Mouse (Mus musculus) MEL (cell line): ENCODE data around the gene Hadhb. TPM values are rescaled to one million over a fixed set of nuclear protein-coding genes. Genes with fewer than 3 reads are reported as not detected.

Experiments used
- DNase-seq: peaks from one replicate; pipeline ENCODE4 v3.0.0; 2011; ENCODE audit warnings: low read depth, low spot score
- H3K27ac ChIP-seq: 2 replicates; pipeline ENCODE4 v1.5.1; 2012; ENCODE audit warnings: low read depth, mild to moderate bottlenecking, control low read depth, low read length, moderate library complexity; ENCODE audit not compliant: control insufficient read depth
- H3K27me3 ChIP-seq, 2 experiments: fragments of 150-350 bp in 1 of 2; sonication (generic) in 1 of 2; 2 replicates each; pipeline ENCODE4 v1.6.1; 2012; ENCODE audit warnings: low read length in 2 of 2, mild to moderate bottlenecking in 2 of 2, improper control_type of control experiment in 1 of 2, moderate library complexity in 1 of 2; ENCODE audit not compliant: insufficient read depth in 2 of 2, control insufficient read depth in 1 of 2
- H3K36me3 ChIP-seq, 2 experiments: 2 replicates each; pipeline ENCODE4 v1.6.1; 2012 to 2014; ENCODE audit warnings: low read length in 2 of 2, improper control_type of control experiment in 1 of 2, inconsistent platforms in 1 of 2, mild to moderate bottlenecking in 1 of 2; ENCODE audit not compliant: insufficient read depth in 2 of 2, control insufficient read depth in 1 of 2
- H3K4me1 ChIP-seq, 2 experiments: fragments of 150-350 bp in 1 of 2; sonication (generic) in 1 of 2; 2 replicates each; pipeline ENCODE4 v1.6.1; 2012; ENCODE audit warnings: low read length in 2 of 2, improper control_type of control experiment in 1 of 2, mild to moderate bottlenecking in 1 of 2; ENCODE audit not compliant: insufficient read depth in 2 of 2, control insufficient read depth in 1 of 2
- H3K4me3 ChIP-seq, 2 experiments: fragments of 150-350 bp in 1 of 2; sonication (generic) in 1 of 2; 2 replicates each; pipeline ENCODE4 v1.5.1; 2012; ENCODE audit warnings: low read depth in 2 of 2, low read length in 2 of 2, mild to moderate bottlenecking in 2 of 2, moderate library complexity in 2 of 2, control low read depth in 1 of 2, improper control_type of control experiment in 1 of 2; ENCODE audit not compliant: control insufficient read depth in 1 of 2, insufficient read depth in 1 of 2
- H3K79me2 ChIP-seq: 2 replicates; pipeline ENCODE4 v1.6.1; 2012; ENCODE audit warnings: mild to moderate bottlenecking, low read length, moderate library complexity; ENCODE audit not compliant: control insufficient read depth, poor library complexity, insufficient read depth
- H3K9ac ChIP-seq: 2 replicates; pipeline ENCODE4 v1.6.1; 2012; ENCODE audit warnings: low read depth, mild to moderate bottlenecking, control low read depth, low read length, moderate library complexity; ENCODE audit not compliant: control insufficient read depth, poor library complexity, severe bottlenecking
- H3K9me3 ChIP-seq: fragments of 150-350 bp; sonication (generic); replicated peaks from 2 replicates; pipeline ENCODE4 v1.6.1; 2012; ENCODE audit warnings: mild to moderate bottlenecking, low read length, improper control_type of control experiment, moderate library complexity; ENCODE audit not compliant: insufficient read depth
- BHLHE40 ChIP-seq: IDR thresholded peaks from 2 replicates; pipeline ENCODE4 v1.6.1; 2012; ENCODE audit warnings: low read depth, mild to moderate bottlenecking, inconsistent platforms, low read length, improper control_type of control experiment, borderline replicate concordance
- CHD1 ChIP-seq: IDR thresholded peaks from 2 replicates; pipeline ENCODE4 v1.6.1; 2012; ENCODE audit warnings: low read depth, mild to moderate bottlenecking, inconsistent platforms, low read length, improper control_type of control experiment
- CHD2 ChIP-seq: IDR thresholded peaks from 2 replicates; pipeline ENCODE4 v1.6.1; 2011; ENCODE audit warnings: low read length, improper control_type of control experiment
- CTCF ChIP-seq, 3 experiments: IDR thresholded peaks in 2 of 3; conservative IDR thresholded peaks in 1 of 3; 2 replicates each; pipeline ENCODE4 v1.5.1; 2011 to 2012; ENCODE audit warnings: low read length in 3 of 3, low read depth in 2 of 3, mild to moderate bottlenecking in 2 of 3, improper control_type of control experiment in 1 of 3, inconsistent platforms in 1 of 3, mixed read lengths in 1 of 3, moderate library complexity in 1 of 3; ENCODE audit not compliant: control insufficient read depth in 1 of 3, insufficient read depth in 1 of 3, poor library complexity in 1 of 3, severe bottlenecking in 1 of 3
- E2F4 ChIP-seq: IDR thresholded peaks from 2 replicates; pipeline ENCODE4 v1.6.1; 2011; ENCODE audit warnings: low read depth, low read length, improper control_type of control experiment, borderline replicate concordance
- EP300 ChIP-seq, 2 experiments: IDR thresholded peaks; 2 replicates each; pipeline ENCODE4 v1.6.1; 2011; ENCODE audit warnings: improper control_type of control experiment in 2 of 2, low read length in 2 of 2, low read depth in 1 of 2, mild to moderate bottlenecking in 1 of 2
- ETS1 ChIP-seq: IDR thresholded peaks from 2 replicates; pipeline ENCODE4 v1.6.1; 2012; ENCODE audit warnings: low read depth, mild to moderate bottlenecking, inconsistent platforms, low read length, improper control_type of control experiment, moderate library complexity
- GABPA ChIP-seq: IDR thresholded peaks from 2 replicates; pipeline ENCODE4 v1.6.1; 2012; ENCODE audit warnings: low read depth, mild to moderate bottlenecking, inconsistent platforms, low read length, improper control_type of control experiment, moderate library complexity
- HCFC1 ChIP-seq: IDR thresholded peaks from 2 replicates; pipeline ENCODE4 v1.6.1; 2012; ENCODE audit warnings: low read depth, mild to moderate bottlenecking, inconsistent platforms, low read length, improper control_type of control experiment, moderate library complexity
- JUND ChIP-seq: IDR thresholded peaks from 2 replicates; pipeline ENCODE4 v1.6.1; 2011; ENCODE audit warnings: low read depth, mild to moderate bottlenecking, improper control_type of control experiment, low read length
- MAFK ChIP-seq: IDR thresholded peaks from 2 replicates; pipeline ENCODE4 v1.6.1; 2011; ENCODE audit warnings: low read depth, mild to moderate bottlenecking, low read length, improper control_type of control experiment, borderline replicate concordance
- MAX ChIP-seq: IDR thresholded peaks from 2 replicates; pipeline ENCODE4 v1.6.1; 2011; ENCODE audit warnings: low read length, improper control_type of control experiment
- MAZ ChIP-seq: IDR thresholded peaks from 2 replicates; pipeline ENCODE4 v1.6.1; 2012; ENCODE audit warnings: low read depth, mild to moderate bottlenecking, inconsistent platforms, low read length, improper control_type of control experiment
- NRF1 ChIP-seq: IDR thresholded peaks from 2 replicates; pipeline ENCODE4 v1.6.1; 2014; ENCODE audit warnings: low read depth, mild to moderate bottlenecking, inconsistent platforms, low read length, improper control_type of control experiment, moderate library complexity; ENCODE audit not compliant: poor library complexity, insufficient read depth, severe bottlenecking
- POLR2A ChIP-seq, 2 experiments: IDR thresholded peaks; 2 replicates each; pipeline ENCODE4 v1.6.1; 2011 to 2012; ENCODE audit warnings: low read length in 2 of 2, mild to moderate bottlenecking in 2 of 2, control low read depth in 1 of 2, improper control_type of control experiment in 1 of 2, low read depth in 1 of 2, moderate library complexity in 1 of 2; ENCODE audit not compliant: control insufficient read depth in 1 of 2, insufficient read depth in 1 of 2, poor library complexity in 1 of 2
- POLR2AphosphoS2 ChIP-seq: IDR thresholded peaks from 2 replicates; pipeline ENCODE4 v1.6.1; 2011; ENCODE audit warnings: low read length, improper control_type of control experiment
- POLR2AphosphoS5 ChIP-seq: IDR thresholded peaks from 2 replicates; pipeline ENCODE4 v1.6.1; 2012; ENCODE audit warnings: low read depth, borderline replicate concordance, mild to moderate bottlenecking, inconsistent platforms, low read length, moderate library complexity, mixed read lengths
- RAD21 ChIP-seq: IDR thresholded peaks from 2 replicates; pipeline ENCODE4 v1.6.1; 2011; ENCODE audit warnings: mild to moderate bottlenecking, low read depth, low read length, improper control_type of control experiment
- SIN3A ChIP-seq: IDR thresholded peaks from 2 replicates; pipeline ENCODE4 v1.6.1; 2012; ENCODE audit warnings: low read length, improper control_type of control experiment, inconsistent platforms
- SMC3 ChIP-seq: IDR thresholded peaks from 2 replicates; pipeline ENCODE4 v1.6.1; 2011; ENCODE audit warnings: low read depth, low read length, improper control_type of control experiment
- TAL1 ChIP-seq: IDR thresholded peaks from 2 replicates; pipeline ENCODE4 v1.6.1; 2012; ENCODE audit warnings: mild to moderate bottlenecking, inconsistent platforms, low read length, moderate library complexity, mixed read lengths
- TBP ChIP-seq: IDR thresholded peaks from 2 replicates; pipeline ENCODE4 v1.8.0; 2011; ENCODE audit warnings: low read depth, low read length, improper control_type of control experiment
- TCF12 ChIP-seq: IDR thresholded peaks from 2 replicates; pipeline ENCODE4 v1.6.1; 2014; ENCODE audit warnings: low read depth, mild to moderate bottlenecking, inconsistent platforms, low read length, improper control_type of control experiment, moderate library complexity
- UBTF ChIP-seq: IDR thresholded peaks from 2 replicates; pipeline ENCODE4 v1.6.1; 2012; ENCODE audit warnings: low read depth, mild to moderate bottlenecking, inconsistent platforms, low read length, improper control_type of control experiment, moderate library complexity, borderline replicate concordance; ENCODE audit not compliant: insufficient read depth
- USF2 ChIP-seq, 2 experiments: IDR thresholded peaks; 2 replicates each; pipeline ENCODE4 v1.6.1; 2011 to 2012; ENCODE audit warnings: improper control_type of control experiment in 2 of 2, low read length in 2 of 2, borderline replicate concordance in 1 of 2, inconsistent platforms in 1 of 2, low read depth in 1 of 2, mild to moderate bottlenecking in 1 of 2; ENCODE audit not compliant: insufficient read depth in 1 of 2
- ZC3H11A ChIP-seq: IDR thresholded peaks from 2 replicates; pipeline ENCODE4 v1.6.1; 2012; ENCODE audit warnings: low read depth, mild to moderate bottlenecking, inconsistent platforms, low read length, improper control_type of control experiment
- ZMIZ1 ChIP-seq: IDR thresholded peaks from 2 replicates; pipeline ENCODE4 v1.6.1; 2012; ENCODE audit warnings: low read depth, mild to moderate bottlenecking, inconsistent platforms, low read length, improper control_type of control experiment, moderate library complexity
- polyA plus RNA-seq, 2 experiments: library from polyadenylated mRNA; stranded (reverse) in 1 of 2; unstranded in 1 of 2; fragments of >175 nt in 1 of 2; fragments of >200 nt in 1 of 2; gene quantifications; 2 replicates each; pipeline versions ENCODE4 v1.2.1 to v1.2.4; 2012; ENCODE audit warnings: low replicate concordance in 2 of 2, low read depth in 1 of 2; ENCODE audit not compliant: insufficient read length in 2 of 2, insufficient read depth in 1 of 2, missing spikeins in 1 of 2
- total RNA-seq: library from RNA; depleted of rRNA; stranded (reverse); fragments of 300-350 nt; gene quantifications from 2 replicates; pipeline ENCODE4 v1.2.3, GENCODE M21; 2012

The Hadhb gene
- total and polyA plus RNA-seq, 3 experiments, result 33.0 to 162 (median 161) TPM

DNA sequence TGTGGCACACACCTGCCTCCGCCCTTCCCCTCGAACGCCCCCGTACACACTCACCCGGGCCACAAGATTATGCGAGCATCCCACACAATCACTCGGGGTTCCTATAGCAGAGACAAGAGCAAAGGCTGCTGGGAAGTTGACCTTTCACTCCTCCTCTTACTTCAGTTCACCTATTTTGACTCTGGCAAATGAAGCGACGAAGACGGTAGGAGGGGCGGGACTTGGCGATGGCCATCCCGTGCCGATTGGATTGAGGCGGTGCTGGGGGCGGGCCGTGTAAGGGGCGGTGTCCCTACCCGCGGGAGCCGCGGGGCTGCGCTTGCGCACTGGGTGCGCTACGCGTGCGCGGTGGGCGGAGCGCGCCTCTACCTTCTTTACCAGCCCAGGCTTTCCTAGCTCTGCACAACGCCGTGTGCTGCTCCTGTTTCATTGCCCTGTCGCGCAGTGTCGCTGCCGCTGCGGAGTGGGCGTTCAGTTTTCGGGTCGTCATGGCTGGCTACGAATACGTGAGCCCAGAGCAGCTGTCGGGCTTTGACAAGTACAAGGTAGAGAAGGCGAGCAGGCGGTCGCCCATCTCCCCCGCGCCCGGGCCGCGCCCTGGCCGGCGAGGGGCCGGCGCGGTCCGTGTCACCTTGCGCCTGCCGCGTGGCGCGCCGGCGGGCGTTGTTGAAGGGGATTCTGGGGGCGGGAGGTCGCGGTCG lies 77.4 kb downstream of the Hadhb start, which contains the start of gene Selenoi (continued):
- TF ChIP-seq MAFK (no peak), TAL1 (no peak), ETS1 (no peak; the same call in 1 of the 2 replicates)

GRCm38 (mm10) chr5:30233042-30233441 lies 78.0 kb downstream of the Hadhb start:
- H3K9me3 ChIP-seq, result no peaks in the 10 kb centered on the region
- peaks cover under 1 to 36% of the 10 kb centered on the region in 2 experiments; a peak in 3 of 4 replicates for H3K36me3 ChIP-seq
- peak overlapping the region; percentile 82 for H3K9ac ChIP-seq
- peaks cover 21 to 22% of the 10 kb centered on the region in 2 experiments for H3K4me1 ChIP-seq
- no peak for TF ChIP-seq POLR2A (IDR thresholded peaks at IDR 0.05; ENCODE audit: control insufficient read depth in 1 of 2, insufficient read depth in 1 of 2, low read depth in 1 of 2, low read length in 2 of 2, poor library complexity in 1 of 2)
- TF ChIP-seq SIN3A, result peak; percentile 42; the same call in 1 of the 2 replicates
- no peak for TF ChIP-seq HCFC1
- TF ChIP-seq NRF1, result peak; percentile 3; the same call in 1 of the 2 replicates
- peak overlapping the region; percentile 81 to 85 for H3K4me3 ChIP-seq
- H3K27ac ChIP-seq, result peak overlapping the region; percentile 80
- H3K27me3 ChIP-seq, result no peaks in the 10 kb centered on the region
- H3K79me2 ChIP-seq, result peaks cover 56% of the 10 kb centered on the region
- DNase-seq, result peak; percentile 84

- no peaks in the 10 kb centered on the region for H3K27me3 ChIP-seq
- peaks cover 6 to 43% of the 10 kb centered on the region in 2 experiments for H3K36me3 ChIP-seq
- H3K79me2 ChIP-seq, result peaks cover 66% of the 10 kb centered on the region
- DNase-seq, result peak; percentile 65
- peaks cover 22 to 27% of the 10 kb centered on the region in 2 experiments for H3K4me1 ChIP-seq
- peak overlapping the region; percentile 40 to 85 for H3K4me3 ChIP-seq
- no peaks in the 10 kb centered on the region for H3K9me3 ChIP-seq
- peak overlapping the region; percentile 57 for H3K27ac ChIP-seq
- H3K9ac ChIP-seq, result peak overlapping the region; percentile 82
- TF ChIP-seq CTCF (IDR thresholded peaks at IDR 0.05 in 2 of 3, conservative IDR thresholded peaks at IDR 0.05 in 1 of 3; ENCODE audit: control insufficient read depth in 1 of 3, insufficient read depth in 1 of 3, low read depth in 2 of 3, low read length in 3 of 3, poor library complexity in 1 of 3, severe bottlenecking in 1 of 3) (no peak), NRF1 (no peak), TAL1 (peak; percentile 36), ZMIZ1 (no peak), TCF12 (peak; percentile 67), MAZ (no peak), CHD1 (no peak; the same call in 1 of the 2 replicates), E2F4 (no peak), TBP (no peak), MAFK (0 out of 2 replicates have a peak, but pooled peaks have one; percentile 7), ZC3H11A (no peak), GABPA (no peak), ETS1 (peak; percentile 86), UBTF (no peak), MAX (0 out of 2 replicates have a peak, but pooled peaks have one; percentile 18), BHLHE40 (0 out of 2 replicates have a peak, but pooled peaks have one; percentile 3), CHD2 (no peak), POLR2AphosphoS5 (no peak), JUND (0 out of 2 replicates have a peak, but pooled peaks have one; percentile 6), POLR2AphosphoS2 (no peak), SMC3 (no peak), USF2 (IDR thresholded peaks at IDR 0.05; ENCODE audit: borderline replicate concordance in 1 of 2, insufficient read depth in 1 of 2, low read depth in 1 of 2, low read length in 2 of 2) (no peak), RAD21 (no peak), EP300 (IDR thresholded peaks at IDR 0.05; ENCODE audit: low read depth in 1 of 2, low read length in 2 of 2) (peak; percentile 72)
These were observed 78.9 kb downstream of the Hadhb start for GRCm38 (mm10) chr5:30233979-30234378.
